Mouse (Mus musculus) right cerebral cortex, adult 2 months (tissue): ENCODE measurements around the gene Alk.
A peak's percentile ranks its signal among the peaks of the same experiment; 100 is the strongest.

Source experiments
- DNase-seq, 2 experiments: peaks; one replicate each; pipeline ENCODE4 v3.0.0; 2021 to 2022; ENCODE audit warnings: low spot score in 2 of 2

Alk gene

GRCm38 (mm10) chr17:72604610-72604980 is at the start of gene Alk:
Gene Alk (minus strand): TSS chr17:72604627.
- DNase-seq = peak; percentile 91

GRCm38 (mm10) chr17:72652801-72653200 is 48.4 kb upstream of the Alk start:
- no peak for DNase-seq

GRCm38 (mm10) chr17:72648607-72649217 is 44.3 kb upstream of the Alk start:
- DNase-seq = no peak

GRCm38 (mm10) chr17:72646167-72646566 is 41.7 kb upstream of the Alk start:
- no peak for DNase-seq

- DNase-seq = no peak
Measured at GRCm38 (mm10) chr17:72640095-72640494, 35.7 kb upstream of the Alk start.

- DNase-seq = no peak
Measured at GRCm38 (mm10) chr17:72639400-72639799, 35.0 kb upstream of the Alk start.

- peak; percentile 96 to 97 for DNase-seq
Measured at GRCm38 (mm10) chr17:72606251-72606650, 1.8 kb upstream of the Alk start.

GRCm38 (mm10) chr17:72603886-72604609 is 379 bp downstream of the Alk start:
- DNase-seq = peak in 1 of 2 experiments; percentile 14

- peak; percentile 33 to 44 for DNase-seq
Measured at GRCm38 (mm10) chr17:72603118-72603885, 1.1 kb downstream of the Alk start.

- no peak for DNase-seq
Measured at GRCm38 (mm10) chr17:72600806-72601205, 3.6 kb downstream of the Alk start.

- DNase-seq = no peak
Measured at GRCm38 (mm10) chr17:72587671-72588070, 16.8 kb downstream of the Alk start.

GRCm38 (mm10) chr17:72580142-72580541 is 24.3 kb downstream of the Alk start:
- peak; percentile 11 to 36 for DNase-seq

GRCm38 (mm10) chr17:72579321-72579720 is 25.1 kb downstream of the Alk start:
- DNase-seq = no peak

- DNase-seq = no peak
Measured at GRCm38 (mm10) chr17:72571379-72571778, 33.0 kb downstream of the Alk start.

- no peak for DNase-seq
Measured at GRCm38 (mm10) chr17:72569491-72569890, 34.9 kb downstream of the Alk start.

GRCm38 (mm10) chr17:72563423-72563822 is 41.0 kb downstream of the Alk start:
- no peak for DNase-seq

- DNase-seq = no peak
Measured at GRCm38 (mm10) chr17:72561471-72561870, 43.0 kb downstream of the Alk start.

GRCm38 (mm10) chr17:72560771-72561170 is 43.7 kb downstream of the Alk start:
- no peak for DNase-seq

- DNase-seq = no peak
Measured at GRCm38 (mm10) chr17:72557029-72557735, 47.2 kb downstream of the Alk start.

GRCm38 (mm10) chr17:72546274-72546673 is 58.2 kb downstream of the Alk start:
- no peak for DNase-seq

- no peak for DNase-seq
Measured at GRCm38 (mm10) chr17:72535304-72535703, 69.1 kb downstream of the Alk start.

- DNase-seq = no peak
Measured at GRCm38 (mm10) chr17:72532266-72532665, 72.2 kb downstream of the Alk start.
